Mouse (Mus musculus) liver, embryonic 11.5 days (tissue): Measurements from ENCODE around the gene 1700020D05Rik. TPM values are rescaled to one million over a fixed set of nuclear protein-coding genes. Genes with fewer than 3 reads are reported as not detected.

Source experiments
- ATAC-seq: fragments of 200-750 bp; cut with Nextera tagmentation; replicated peaks from 2 replicates; pipeline ENCODE4 v1.8.0; 2017; ENCODE audit warnings: moderate number of reproducible peaks, mild to moderate bottlenecking, moderate TSS enrichment, moderate library complexity; ENCODE audit not compliant: low FRiP score
- DNase-seq: peaks from one replicate; pipeline ENCODE4 v3.0.0-alpha.2; 2017; ENCODE audit warnings: low spot score
- H3K27ac ChIP-seq: fragments of 300-500 bp; sonication (generic); 2 replicates; pipeline ENCODE4 v1.5.1; 2014; ENCODE audit warnings: mild to moderate bottlenecking, low read depth, low read length, control low read depth
- H3K27me3 ChIP-seq: fragments of 300-500 bp; sonication (generic); replicated peaks from 2 replicates; pipeline ENCODE4 v1.6.1; 2014; ENCODE audit warnings: low read length, mixed read lengths; ENCODE audit not compliant: control insufficient read depth, insufficient read depth
- H3K36me3 ChIP-seq: fragments of 300-500 bp; sonication (generic); 2 replicates; pipeline ENCODE4 v1.6.1; 2014; ENCODE audit warnings: mild to moderate bottlenecking, low read length, moderate library complexity, mixed read lengths; ENCODE audit not compliant: control insufficient read depth, insufficient read depth
- H3K4me1 ChIP-seq: fragments of 300-500 bp; sonication (generic); replicated peaks from 2 replicates; pipeline ENCODE4 v1.6.1; 2014; ENCODE audit warnings: low read length, mixed read lengths; ENCODE audit not compliant: control insufficient read depth, insufficient read depth
- H3K4me2 ChIP-seq: fragments of 300-500 bp; sonication (generic); 2 replicates; pipeline ENCODE4 v1.6.1; 2014; ENCODE audit warnings: mild to moderate bottlenecking, control low read depth, moderate library complexity
- H3K4me3 ChIP-seq: fragments of 300-500 bp; sonication (generic); 2 replicates; pipeline ENCODE4 v1.5.1; 2014; ENCODE audit warnings: low read depth, low read length, control low read depth
- H3K9ac ChIP-seq: fragments of 300-500 bp; sonication (generic); 2 replicates; pipeline ENCODE4 v1.6.1; 2014; ENCODE audit warnings: low read depth, low read length, control low read depth
- H3K9me3 ChIP-seq: fragments of 300-500 bp; sonication (generic); 2 replicates; pipeline ENCODE4 v1.6.1; 2016; ENCODE audit warnings: low read length, inconsistent platforms, mixed read lengths; ENCODE audit not compliant: control insufficient read depth
- WGBS: fragments of 180-500 bp; shearing (Covaris S2); extraction: QIAGEN DNeasy Blood & Tissue Kit; methylation state at CpG from one replicate; pipeline ENCODE4 v1.1.7; 2014; 5-methylcytosine and 5-hydroxymethylcytosine counted together
- polyA plus RNA-seq: library from polyadenylated mRNA; unstranded; fragments of >200 nt; fragmentation: Nextera tagmentation; extraction: Ambion mirVana; gene quantifications from 2 replicates; pipeline ENCODE4 v1.2.1, GENCODE M21; 2014

The 1700020D05Rik gene
- polyA plus RNA-seq, 1 experiment from 2014 or later, result not detected

GRCm38 (mm10) chr19:5483386-5484359, 19.9 kb downstream of the 1700020D05Rik start:
- Histone ChIP-seq H3K27me3 (no peaks in the 10 kb centered on the region), H3K9me3 (no peaks in the 10 kb centered on the region), H3K4me3 (no peak overlapping the region), H3K4me1 (peaks cover 8% of the 10 kb centered on the region), H3K27ac (no peak overlapping the region), H3K4me2 (no peak overlapping the region), H3K9ac (no peak overlapping the region), H3K36me3 (peaks cover 26% of the 10 kb centered on the region)
- no peak for DNase-seq
- 92% methylated on average over 19 of the region's 19 CpGs for WGBS
- no peak for ATAC-seq

GRCm38 (mm10) chr19:5481398-5481797, 22.2 kb downstream of the 1700020D05Rik start:
- no peak overlapping the region for H3K4me3 ChIP-seq
- no peak overlapping the region for H3K4me2 ChIP-seq
- H3K9me3 ChIP-seq, result no peaks in the 10 kb centered on the region
- no peaks in the 10 kb centered on the region; the same call in 1 of the 2 replicates for H3K4me1 ChIP-seq
- 0 out of 2 replicates have a peak overlapping the region, but pooled peaks have one; percentile 9 for H3K9ac ChIP-seq
- WGBS, result 89% methylated on average over 10 of the region's 10 CpGs
- DNase-seq (no peak), ATAC-seq (no peak)
- H3K36me3 ChIP-seq, result peaks cover 30% of the 10 kb centered on the region
- H3K27ac ChIP-seq, result no peak overlapping the region
- no peaks in the 10 kb centered on the region for H3K27me3 ChIP-seq

GRCm38 (mm10) chr19:5480016-5480415, 23.6 kb downstream of the 1700020D05Rik start:
- Histone ChIP-seq H3K27ac (no peak overlapping the region), H3K36me3 (peaks cover 21% of the 10 kb centered on the region), H3K4me2 (no peak overlapping the region), H3K27me3 (no peaks in the 10 kb centered on the region; the same call in 1 of the 2 replicates), H3K9ac (no peak overlapping the region), H3K4me3 (no peak overlapping the region), H3K9me3 (no peaks in the 10 kb centered on the region), H3K4me1 (no peaks in the 10 kb centered on the region; the same call in 1 of the 2 replicates)
- no peak for ATAC-seq
- DNase-seq, result no peak
- WGBS, result 80% methylated on average over 10 of the region's 10 CpGs

- Histone ChIP-seq H3K9me3 (no peaks in the 10 kb centered on the region), H3K4me2 (no peak overlapping the region), H3K27me3 (no peaks in the 10 kb centered on the region; the same call in 1 of the 2 replicates), H3K9ac (no peak overlapping the region), H3K27ac (no peak overlapping the region), H3K4me1 (peaks cover 4% of the 10 kb centered on the region; the same call in 1 of the 2 replicates), H3K4me3 (no peak overlapping the region), H3K36me3 (peaks cover 15% of the 10 kb centered on the region)
- no peak for DNase-seq
- WGBS, result 89% methylated on average over 18 of the region's 18 CpGs
- no peak for ATAC-seq
These were observed 25.8 kb downstream of the 1700020D05Rik start for GRCm38 (mm10) chr19:5477668-5478300.

DNA sequence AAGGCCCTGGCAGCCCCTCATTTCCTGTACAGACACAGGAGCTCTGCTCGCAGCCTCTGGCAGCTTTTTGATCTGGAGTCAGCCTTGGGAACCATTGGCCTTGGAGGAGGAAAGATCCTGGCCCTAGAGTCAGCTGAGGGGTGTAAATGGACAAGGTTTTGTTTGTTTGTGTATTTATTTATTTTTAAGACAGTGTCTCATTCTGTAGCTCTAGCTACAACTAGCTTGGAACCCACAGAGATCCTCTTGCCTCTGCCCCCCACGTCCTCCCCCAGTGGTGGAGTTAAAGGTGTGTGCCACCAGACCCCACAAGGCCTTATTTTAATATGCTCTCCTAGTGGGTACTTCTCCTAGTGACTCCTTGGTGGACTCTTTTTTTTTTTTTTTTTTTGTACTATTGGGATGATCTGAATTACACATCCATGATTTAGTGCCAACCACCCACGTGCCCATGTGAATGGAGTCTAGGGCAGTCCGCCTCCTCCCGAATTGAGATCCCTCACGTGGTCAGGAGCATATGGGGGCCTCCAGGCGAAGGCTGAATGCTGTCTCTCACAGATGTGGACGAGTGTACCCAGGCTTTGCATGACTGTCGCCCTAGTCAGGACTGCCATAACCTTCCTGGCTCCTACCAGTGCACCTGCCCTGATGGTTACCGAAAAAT, 26.5 kb downstream of the 1700020D05Rik start:
- WGBS, result 80% methylated on average over 10 of the region's 10 CpGs
- no peak overlapping the region for H3K9ac ChIP-seq
- H3K4me1 ChIP-seq, result peaks cover 4% of the 10 kb centered on the region; the same call in 1 of the 2 replicates
- no peak overlapping the region for H3K4me2 ChIP-seq
- H3K9me3 ChIP-seq, result no peaks in the 10 kb centered on the region
- H3K4me3 ChIP-seq, result no peak overlapping the region
- H3K36me3 ChIP-seq, result peaks cover 14% of the 10 kb centered on the region
- no peak overlapping the region for H3K27ac ChIP-seq
- DNase-seq (no peak), ATAC-seq (no peak)
- H3K27me3 ChIP-seq, result no peaks in the 10 kb centered on the region; the same call in 1 of the 2 replicates

- DNase-seq (no peak), ATAC-seq (no peak)
- no peaks in the 10 kb centered on the region for H3K9me3 ChIP-seq
- H3K4me2 ChIP-seq, result peak overlapping the region; percentile 96
- peaks cover 4% of the 10 kb centered on the region; the same call in 1 of the 2 replicates for H3K4me1 ChIP-seq
- WGBS, result 31% methylated on average over 13 of the region's 13 CpGs
- H3K36me3 ChIP-seq, result peaks cover 6% of the 10 kb centered on the region; the same call in 1 of the 2 replicates
- peak overlapping the region; percentile 62 for H3K4me3 ChIP-seq
- H3K27ac ChIP-seq, result peak overlapping the region; percentile 59
- no peaks in the 10 kb centered on the region; the same call in 1 of the 2 replicates for H3K27me3 ChIP-seq
- peak overlapping the region; percentile 65 for H3K9ac ChIP-seq
These were observed 28.4 kb downstream of the 1700020D05Rik start for GRCm38 (mm10) chr19:5475069-5475714.

GRCm38 (mm10) chr19:5474281-5475068, 29.1 kb downstream of the 1700020D05Rik start:
- Histone ChIP-seq H3K4me3 (peak overlapping the region; percentile 62), H3K27ac (peak overlapping the region; percentile 59), H3K4me2 (peak overlapping the region; percentile 96), H3K36me3 (peaks cover 6% of the 10 kb centered on the region; the same call in 1 of the 2 replicates), H3K27me3 (no peaks in the 10 kb centered on the region; the same call in 1 of the 2 replicates), H3K4me1 (peaks cover 4% of the 10 kb centered on the region; the same call in 1 of the 2 replicates), H3K9me3 (no peaks in the 10 kb centered on the region), H3K9ac (peak overlapping the region; percentile 65)
- ATAC-seq (peak; percentile 25; the same call in 1 of the 2 replicates), DNase-seq (no peak)
- WGBS, result 2% methylated on average over 63 of the region's 68 CpGs
